Mouse (Mus musculus): ENCODE results near the gene Pigq. TPM values are rescaled to one million over a fixed set of nuclear protein-coding genes. Genes with fewer than 3 reads are reported as not detected.

Gene Pigq
- polyA plus RNA-seq, 1 experiment from 2014 or later = 62.7 TPM

- Histone ChIP-seq H3K36me3 (ENCODE audit: control insufficient read depth, insufficient read depth, low read length) (0 out of 2 replicates have a peak, but pooled peaks cover 12% of the 10 kb centered on the region), H3K4me3 (ENCODE audit: control insufficient read depth in 1 of 2, insufficient read depth in 1 of 2, low read depth in 1 of 2, low read length in 2 of 2) (peak within 1 kb of the TSS; percentile 78 to 95), H3K4me1 (ENCODE audit: control insufficient read depth in 2 of 2, insufficient read depth in 2 of 2, low read length in 2 of 2) (peaks cover 2 to 27% of the 10 kb centered on the region in 2 experiments; a peak in 2 of 4 replicates), H3K27me3 (ENCODE audit: control insufficient read depth, insufficient read depth, low read length) (no peaks in the 10 kb centered on the region), H3K4me2 (ENCODE audit: low read length) (peak within 1 kb of the TSS; percentile 91), H3K9me3 (ENCODE audit: control insufficient read depth, low read length) (no peaks in the 10 kb centered on the region), H3K27ac (replicated peaks in 1 of 2; ENCODE audit: control insufficient read depth in 1 of 2, insufficient read depth in 1 of 2, low read depth in 2 of 2, low read length in 2 of 2) (peak within 1 kb of the TSS; percentile 92 to 97), H3K9ac (ENCODE audit: low read length) (peak within 1 kb of the TSS; percentile 93)
- ATAC-seq (ENCODE audit: insufficient number of reproducible peaks, insufficient read depth, low FRiP score, low read depth) = peak; percentile 1; the same call in 1 of the 2 replicates
- WGBS = under 1% methylated on average over 70 of the region's 78 CpGs
These were observed 25.5 kb downstream of the Pigq start, which contains the start of gene Rab40c for GRCm38 (mm10) chr17:25919144-25919785. Gene Rab40c, minus strand, starts transcription at chr17:25919727.

GRCm38 (mm10) chr17:25918037-25918750, 26.5 kb downstream of the Pigq start:
- H3K36me3 ChIP-seq (ENCODE audit: control insufficient read depth, insufficient read depth, low read length) = 0 out of 2 replicates have a peak, but pooled peaks cover 12% of the 10 kb centered on the region
- WGBS = 73% methylated on average over 9 of the region's 9 CpGs
- H3K27ac ChIP-seq (replicated peaks in 1 of 2; ENCODE audit: control insufficient read depth in 1 of 2, insufficient read depth in 1 of 2, low read depth in 2 of 2, low read length in 2 of 2) = no peak overlapping the region

DNA sequence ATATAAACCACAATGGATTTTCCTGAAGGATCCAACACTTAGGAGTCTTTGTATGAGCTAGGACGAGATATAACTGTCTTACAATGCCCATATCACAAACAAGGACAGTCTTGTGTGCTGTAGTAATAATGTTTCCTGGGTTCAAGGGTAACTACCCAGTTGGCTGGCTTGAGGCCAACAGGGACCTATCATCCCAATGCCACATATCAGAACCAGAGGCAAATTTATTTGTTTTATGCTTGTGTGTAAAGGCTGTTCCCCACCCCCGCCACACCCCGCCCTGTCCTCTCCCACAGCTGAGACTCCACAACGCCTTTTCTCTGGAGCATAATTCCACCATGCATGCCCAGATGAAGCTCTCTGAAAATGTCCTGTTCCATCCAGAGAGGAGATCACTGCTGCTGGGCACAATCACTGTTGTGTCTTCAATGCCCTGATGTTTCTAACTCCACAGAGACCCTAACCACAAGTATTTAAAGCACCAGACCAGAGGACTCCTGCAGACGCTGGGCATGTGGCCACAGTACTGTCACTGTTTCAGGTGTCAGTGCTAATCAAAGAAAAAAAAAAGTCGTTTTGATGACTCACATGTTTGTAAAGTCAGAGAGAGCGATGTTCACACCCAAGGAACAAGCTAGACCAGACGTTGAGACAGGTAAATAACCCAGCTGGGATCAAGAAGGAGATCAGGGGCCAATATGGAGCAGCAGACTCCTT, 27.6 kb downstream of the Pigq start:
- H3K36me3 ChIP-seq (ENCODE audit: control insufficient read depth, insufficient read depth, low read length) = 0 out of 2 replicates have a peak, but pooled peaks cover 14% of the 10 kb centered on the region
- no peak overlapping the region for H3K27ac ChIP-seq (replicated peaks in 1 of 2; ENCODE audit: control insufficient read depth in 1 of 2, insufficient read depth in 1 of 2, low read depth in 2 of 2, low read length in 2 of 2)
- H3K4me3 ChIP-seq (ENCODE audit: control insufficient read depth in 1 of 2, insufficient read depth in 1 of 2, low read depth in 1 of 2, low read length in 2 of 2) = no peak overlapping the region
- H3K4me2 ChIP-seq (ENCODE audit: low read length) = no peak overlapping the region
- no peak for ATAC-seq (ENCODE audit: insufficient number of reproducible peaks, insufficient read depth, low FRiP score, low read depth)
- H3K9me3 ChIP-seq (ENCODE audit: control insufficient read depth, low read length) = no peaks in the 10 kb centered on the region
- 78% methylated on average over 8 of the region's 8 CpGs for whole genome bisulfite sequencing
- peaks cover 9 to 40% of the 10 kb centered on the region in 2 experiments for H3K4me1 ChIP-seq (ENCODE audit: control insufficient read depth in 2 of 2, insufficient read depth in 2 of 2, low read length in 2 of 2)
- H3K9ac ChIP-seq (ENCODE audit: low read length) = no peak overlapping the region; the same call in 1 of the 2 replicates
- no peaks in the 10 kb centered on the region for H3K27me3 ChIP-seq (ENCODE audit: control insufficient read depth, insufficient read depth, low read length)

More at GRCm38 (mm10) chr17:25918037-25918750, 26.5 kb downstream of the Pigq start:
- no peaks in the 10 kb centered on the region for H3K9me3 ChIP-seq (ENCODE audit: control insufficient read depth, low read length)
- H3K27me3 ChIP-seq (ENCODE audit: control insufficient read depth, insufficient read depth, low read length) = no peaks in the 10 kb centered on the region
- no peak for ATAC-seq (ENCODE audit: insufficient number of reproducible peaks, insufficient read depth, low FRiP score, low read depth)
- peaks cover 8 to 38% of the 10 kb centered on the region in 2 experiments for H3K4me1 ChIP-seq (ENCODE audit: control insufficient read depth in 2 of 2, insufficient read depth in 2 of 2, low read length in 2 of 2)
- H3K4me2 ChIP-seq (ENCODE audit: low read length) = peak overlapping the region; percentile 91
- H3K4me3 ChIP-seq (ENCODE audit: control insufficient read depth in 1 of 2, insufficient read depth in 1 of 2, low read depth in 1 of 2, low read length in 2 of 2) = peak overlapping the region; percentile 78 to 95; a peak in 3 of 4 replicates
- H3K9ac ChIP-seq (ENCODE audit: low read length) = peak overlapping the region; percentile 93

- no peak overlapping the region; the same call in 1 of the 2 replicates for H3K9ac ChIP-seq (ENCODE audit: low read length)
- ATAC-seq (ENCODE audit: insufficient number of reproducible peaks, insufficient read depth, low FRiP score, low read depth) = no peak
- H3K4me2 ChIP-seq (ENCODE audit: low read length) = no peak overlapping the region; the same call in 1 of the 2 replicates
- 62% methylated on average over 4 of the region's 4 CpGs for WGBS
- H3K9me3 ChIP-seq (ENCODE audit: control insufficient read depth, low read length) = no peaks in the 10 kb centered on the region
- H3K36me3 ChIP-seq (ENCODE audit: control insufficient read depth, insufficient read depth, low read length) = 0 out of 2 replicates have a peak, but pooled peaks cover 15% of the 10 kb centered on the region
- peaks cover 9 to 40% of the 10 kb centered on the region in 2 experiments for H3K4me1 ChIP-seq (ENCODE audit: control insufficient read depth in 2 of 2, insufficient read depth in 2 of 2, low read length in 2 of 2)
- no peak overlapping the region for H3K4me3 ChIP-seq (ENCODE audit: control insufficient read depth in 1 of 2, insufficient read depth in 1 of 2, low read depth in 1 of 2, low read length in 2 of 2)
- H3K27ac ChIP-seq (replicated peaks in 1 of 2; ENCODE audit: control insufficient read depth in 1 of 2, insufficient read depth in 1 of 2, low read depth in 2 of 2, low read length in 2 of 2) = peak overlapping the region; percentile 21 to 46; a peak in 2 of 4 replicates
- no peaks in the 10 kb centered on the region for H3K27me3 ChIP-seq (ENCODE audit: control insufficient read depth, insufficient read depth, low read length)
These were observed 30.4 kb downstream of the Pigq start for GRCm38 (mm10) chr17:25914295-25914694.

DNA sequence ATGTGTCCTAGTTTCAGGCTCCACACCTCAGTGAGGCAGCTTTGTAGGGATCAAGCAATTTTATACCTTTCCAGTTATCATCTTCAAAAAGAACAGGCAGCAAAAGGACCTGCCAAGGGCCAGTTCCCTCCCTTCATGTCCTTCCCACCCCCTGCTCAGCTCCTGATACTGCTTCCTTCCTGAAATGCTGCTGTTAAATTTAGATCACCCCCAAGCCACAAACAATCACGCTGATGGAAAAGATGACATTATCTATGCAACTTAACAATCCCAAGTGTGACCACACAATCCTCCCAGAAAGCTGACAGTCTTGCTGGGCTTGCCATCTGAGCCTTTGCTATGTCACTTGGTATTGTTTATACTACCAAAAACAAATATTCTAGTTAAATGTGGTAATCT, 30.9 kb downstream of the Pigq start:
- Histone ChIP-seq H3K9me3 (ENCODE audit: control insufficient read depth, low read length) (no peaks in the 10 kb centered on the region), H3K4me3 (ENCODE audit: control insufficient read depth in 1 of 2, insufficient read depth in 1 of 2, low read depth in 1 of 2, low read length in 2 of 2) (no peak overlapping the region), H3K36me3 (ENCODE audit: control insufficient read depth, insufficient read depth, low read length) (0 out of 2 replicates have a peak, but pooled peaks cover 15% of the 10 kb centered on the region), H3K4me2 (ENCODE audit: low read length) (peak overlapping the region; percentile 36), H3K27me3 (ENCODE audit: control insufficient read depth, insufficient read depth, low read length) (no peaks in the 10 kb centered on the region), H3K4me1 (ENCODE audit: control insufficient read depth in 2 of 2, insufficient read depth in 2 of 2, low read length in 2 of 2) (peaks cover 9 to 39% of the 10 kb centered on the region in 2 experiments), H3K27ac (replicated peaks in 1 of 2; ENCODE audit: control insufficient read depth in 1 of 2, insufficient read depth in 1 of 2, low read depth in 2 of 2, low read length in 2 of 2) (peak overlapping the region; percentile 21 to 46; a peak in 2 of 4 replicates), H3K9ac (ENCODE audit: low read length) (peak overlapping the region; percentile 51; the same call in 1 of the 2 replicates)
- no peak for ATAC-seq (ENCODE audit: insufficient number of reproducible peaks, insufficient read depth, low FRiP score, low read depth)
- 6% methylated on average over 1 of the region's 1 CpGs for WGBS

DNA sequence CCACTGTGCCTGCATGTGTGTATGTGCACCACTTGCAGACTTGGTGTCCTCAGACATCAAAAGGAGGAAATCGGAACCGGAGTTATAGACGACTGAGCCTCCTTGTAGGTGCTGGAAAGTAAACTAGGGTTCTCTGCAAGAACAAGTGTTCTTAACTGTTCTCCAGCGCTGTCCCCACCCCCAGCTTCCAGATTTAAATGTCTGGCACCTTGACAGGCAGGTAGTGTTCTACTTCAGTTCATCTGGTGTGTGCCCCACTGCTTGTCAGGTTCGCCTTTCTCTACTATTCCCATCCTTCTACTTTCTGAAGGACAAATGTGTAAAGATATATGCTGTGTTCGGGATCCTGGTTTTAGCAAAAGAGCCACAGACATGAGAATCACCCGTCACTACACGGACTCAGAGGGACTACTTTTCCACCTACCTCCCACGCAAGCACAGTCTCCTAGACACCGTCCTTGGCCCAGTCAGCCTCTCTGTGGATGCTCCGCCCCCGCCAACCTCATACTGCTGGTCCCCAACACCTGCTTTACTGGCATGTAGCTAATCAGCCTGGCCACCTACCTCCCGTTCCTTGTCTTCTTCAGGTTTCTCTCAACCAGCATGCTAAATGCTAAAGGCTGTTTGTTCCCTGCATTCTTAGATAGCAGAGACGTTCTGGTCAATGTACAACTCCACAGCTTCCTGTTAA, 31.4 kb downstream of the Pigq start:
- WGBS = 63% methylated on average over 14 of the region's 14 CpGs
- peak overlapping the region; percentile 4 to 10; a peak in 1 of 4 replicates for H3K27ac ChIP-seq (replicated peaks in 1 of 2; ENCODE audit: control insufficient read depth in 1 of 2, insufficient read depth in 1 of 2, low read depth in 2 of 2, low read length in 2 of 2)
- 0 out of 2 replicates have a peak, but pooled peaks cover 15% of the 10 kb centered on the region for H3K36me3 ChIP-seq (ENCODE audit: control insufficient read depth, insufficient read depth, low read length)
- no peaks in the 10 kb centered on the region for H3K9me3 ChIP-seq (ENCODE audit: control insufficient read depth, low read length)
- H3K27me3 ChIP-seq (ENCODE audit: control insufficient read depth, insufficient read depth, low read length) = no peaks in the 10 kb centered on the region
- H3K4me3 ChIP-seq (ENCODE audit: control insufficient read depth in 1 of 2, insufficient read depth in 1 of 2, low read depth in 1 of 2, low read length in 2 of 2) = no peak overlapping the region
- no peak for ATAC-seq (ENCODE audit: insufficient number of reproducible peaks, insufficient read depth, low FRiP score, low read depth)
- peak overlapping the region; percentile 51; the same call in 1 of the 2 replicates for H3K9ac ChIP-seq (ENCODE audit: low read length)
- H3K4me1 ChIP-seq (ENCODE audit: control insufficient read depth in 2 of 2, insufficient read depth in 2 of 2, low read length in 2 of 2) = peaks cover 8 to 33% of the 10 kb centered on the region in 2 experiments
- H3K4me2 ChIP-seq (ENCODE audit: low read length) = peak overlapping the region; percentile 36
